Mouse (Mus musculus) liver, adult 10 weeks (tissue): Measurements from ENCODE around the gene Mmp13. TPM values are rescaled to one million over a fixed set of nuclear protein-coding genes. Genes with fewer than 3 reads are reported as not detected.

Experiments
- polyA plus RNA-seq: library from polyadenylated mRNA; stranded (reverse); fragments of 350-450 nt; fragmentation: Illumina TruSeq; extraction: RNeasy Lipid Tissue Mini Kit (QIAGEN cat#74804); gene quantifications from one replicate; pipeline ENCODE4 v1.2.3, GENCODE M21; 2014; ENCODE audit warnings: low read depth, low replicate concordance

Gene Mmp13
- polyA plus RNA-seq, result 0.58 TPM

GRCm38 (mm10) chr9:7272214-7272613 is at the start of gene Mmp13:
TSS of gene Mmp13 (plus strand) at chr9:7272514.

Other genes with a start within 250 kb of the Mmp13 start
- gene Dync2h1, start 88.1 kb upstream of the Mmp13 start, polyA plus RNA-seq, result 0.74 TPM
- gene Dcun1d5, start 88.0 kb upstream of the Mmp13 start, polyA plus RNA-seq, result 81.2 TPM
- 0.56 TPM for gene Mmp12, start 71.9 kb downstream of the Mmp13 start, polyA plus RNA-seq
- not detected for gene Mmp1b, start 115.5 kb downstream of the Mmp13 start, polyA plus RNA-seq
- not detected for gene Mmp3, start 173.3 kb downstream of the Mmp13 start, polyA plus RNA-seq
- not detected for gene Mmp10, start 229.8 kb downstream of the Mmp13 start, polyA plus RNA-seq